Mouse (Mus musculus): ENCODE data around the gene Ephb6. TPM values are rescaled to one million over a fixed set of nuclear protein-coding genes. Genes with fewer than 3 reads are reported as not detected.
"Not testable (repeated sequence)": the region's sequence is repeated elsewhere in the genome, so short reads cannot be mapped to it uniquely, and the experiment has no call there.

Ephb6 gene
- polyA plus RNA-seq (2015; fragmentation: Nextera tagmentation; extraction: Ambion mirVana), result 20.6 and 21.3 TPM in 2 replicates

DNA sequence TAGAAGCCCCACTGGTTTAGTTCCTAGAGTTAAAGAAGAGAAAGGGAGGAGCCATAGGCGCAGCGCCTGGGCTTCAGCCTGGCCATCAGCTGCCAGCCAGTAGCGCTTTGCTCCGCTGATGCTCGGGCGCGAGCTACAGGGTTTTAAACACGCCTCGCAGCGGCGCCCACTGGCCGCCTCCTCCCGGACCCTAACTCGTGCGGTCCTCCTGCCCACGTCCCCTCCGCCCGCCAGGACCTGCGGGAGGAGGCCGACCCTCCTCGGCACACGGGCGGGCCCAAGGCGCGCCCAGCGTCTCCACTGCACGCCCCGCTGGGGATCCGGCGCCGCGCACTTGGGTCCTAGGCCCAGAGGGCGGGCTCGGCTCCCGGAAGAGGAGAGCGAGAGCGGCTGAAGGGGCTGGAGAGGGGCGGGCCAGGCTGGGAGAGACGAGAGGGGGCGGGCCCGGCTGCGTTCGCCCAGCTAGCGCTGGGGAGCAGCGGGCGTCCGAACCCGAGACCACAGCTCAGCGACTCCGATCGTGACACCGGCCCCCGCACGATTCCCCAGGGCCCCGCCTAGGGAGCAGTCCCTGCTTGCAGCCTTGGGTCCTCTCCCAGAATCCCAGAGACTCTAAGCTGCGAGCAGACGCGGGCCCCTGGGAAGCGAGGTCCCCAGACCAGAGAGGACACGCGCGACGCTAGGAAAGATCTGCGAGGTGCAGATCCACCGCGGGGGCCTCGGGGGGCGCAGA is at the start of gene Ephb6:
Ephb6 (plus strand) TSS at position 422 of the 733 bp plus-strand sequence.
- Histone ChIP-seq H3K9ac (peak within 1 kb of the TSS; percentile 84), H3K4me2 (replicated peaks) (peak within 1 kb of the TSS; percentile 87), H3K27me3 (no peaks in the 10 kb centered on the region), H3K27ac (peak within 1 kb of the TSS; percentile 88), H3K36me3 (no peaks in the 10 kb centered on the region), H3K4me3 (peak within 1 kb of the TSS; percentile 71), H3K4me1 (peaks cover 10% of the 10 kb centered on the region), H3K9me3 (no peaks in the 10 kb centered on the region)
- ATAC-seq (ENCODE audit: low FRiP score, low read depth), result peak; percentile 94
- WGBS, result under 1% methylated on average over 68 of the region's 68 CpGs

DNA sequence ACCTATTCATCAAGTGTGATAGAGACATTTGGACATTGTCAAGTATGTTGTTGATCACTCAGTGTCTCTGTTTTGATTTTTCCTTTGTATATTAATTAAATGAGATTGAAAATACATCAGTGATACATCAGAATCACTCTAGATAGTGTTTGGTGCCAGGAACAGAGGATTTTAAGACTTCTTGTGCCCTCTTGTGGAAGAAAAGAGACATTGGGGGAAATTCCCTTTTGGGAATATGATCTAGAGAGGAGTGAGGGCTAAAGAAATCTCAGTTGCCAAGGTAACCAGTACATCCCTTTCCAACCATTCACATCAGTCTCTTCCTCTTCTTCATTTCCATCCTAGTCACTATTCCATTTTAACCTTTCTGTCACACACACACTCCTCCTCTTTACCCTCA is 48.9 kb upstream of the Ephb6 start:
- Histone ChIP-seq H3K4me1 (no peaks in the 10 kb centered on the region), H3K9ac (no peak overlapping the region), H3K36me3 (no peaks in the 10 kb centered on the region), H3K4me2 (replicated peaks) (no peak overlapping the region), H3K27ac (no peak overlapping the region), H3K9me3 (no peaks in the 10 kb centered on the region), H3K4me3 (no peak overlapping the region), H3K27me3 (no peaks in the 10 kb centered on the region)
- no peak for ATAC-seq (ENCODE audit: low FRiP score, low read depth)

DNA sequence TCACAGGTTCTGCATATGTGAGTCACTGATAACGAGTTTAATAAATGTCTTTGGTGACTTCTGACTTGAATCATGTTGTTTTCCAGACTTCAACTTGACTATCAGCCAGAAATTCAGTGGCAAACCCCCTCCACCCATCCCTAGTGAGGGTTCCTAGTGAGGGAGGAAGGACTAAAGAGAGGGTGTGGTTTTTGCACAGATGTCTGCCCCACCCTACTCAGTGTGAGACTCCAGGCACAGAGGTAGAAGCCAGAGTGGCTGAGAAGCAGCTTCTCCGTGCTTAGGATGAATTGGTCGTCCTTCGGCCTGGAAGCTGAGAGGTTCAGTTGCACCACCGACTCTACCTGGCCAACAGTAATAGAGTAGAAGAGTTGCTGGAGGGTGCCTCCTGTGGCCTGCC is 47.8 kb upstream of the Ephb6 start:
- WGBS, result 75% methylated on average over 5 of the region's 5 CpGs

GRCm38 (mm10) chr6:41558271-41558670 is 47.0 kb upstream of the Ephb6 start:
- WGBS, result 43% methylated on average over 2 of the region's 2 CpGs
- Histone ChIP-seq H3K27me3 (no peaks in the 10 kb centered on the region), H3K36me3 (no peaks in the 10 kb centered on the region), H3K4me3 (no peak overlapping the region), H3K4me2 (replicated peaks) (no peak overlapping the region), H3K9me3 (no peaks in the 10 kb centered on the region), H3K9ac (no peak overlapping the region), H3K27ac (no peak overlapping the region), H3K4me1 (no peaks in the 10 kb centered on the region)
- no peak for ATAC-seq (ENCODE audit: low FRiP score, low read depth)

More for the DNA sequence above, 47.8 kb upstream of the Ephb6 start:
- Histone ChIP-seq H3K4me2 (replicated peaks) (no peak overlapping the region), H3K4me3 (no peak overlapping the region), H3K4me1 (no peaks in the 10 kb centered on the region), H3K9ac (no peak overlapping the region), H3K27ac (no peak overlapping the region), H3K9me3 (no peaks in the 10 kb centered on the region), H3K36me3 (no peaks in the 10 kb centered on the region), H3K27me3 (no peaks in the 10 kb centered on the region)
- no peak for ATAC-seq (ENCODE audit: low FRiP score, low read depth)

DNA sequence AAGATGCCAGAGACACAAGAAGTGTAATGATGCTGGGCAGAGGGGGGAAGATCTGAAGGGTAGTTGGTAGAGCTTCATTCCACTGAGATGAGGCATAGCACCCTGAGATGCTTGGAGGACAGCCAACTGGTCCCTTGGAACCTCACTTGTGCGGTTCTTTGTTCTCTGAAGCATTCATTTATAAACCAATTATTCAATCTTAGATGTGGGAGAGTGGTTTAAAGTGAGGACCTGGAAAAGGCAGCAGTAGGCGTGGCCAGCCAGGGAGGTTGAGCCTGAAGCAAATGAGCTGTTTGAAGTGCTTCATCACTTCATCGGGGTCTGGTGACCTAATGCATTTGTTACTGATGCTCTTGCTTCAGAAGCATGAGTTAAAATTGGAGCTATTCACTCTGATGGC is 46.0 kb upstream of the Ephb6 start:
- Histone ChIP-seq H3K36me3 (no peaks in the 10 kb centered on the region), H3K9me3 (no peaks in the 10 kb centered on the region), H3K27ac (no peak overlapping the region), H3K4me1 (no peaks in the 10 kb centered on the region), H3K4me3 (no peak overlapping the region), H3K27me3 (no peaks in the 10 kb centered on the region), H3K9ac (no peak overlapping the region), H3K4me2 (replicated peaks) (no peak overlapping the region)
- no peak for ATAC-seq (ENCODE audit: low FRiP score, low read depth)
- WGBS, result 44% methylated on average over 3 of the region's 3 CpGs

DNA sequence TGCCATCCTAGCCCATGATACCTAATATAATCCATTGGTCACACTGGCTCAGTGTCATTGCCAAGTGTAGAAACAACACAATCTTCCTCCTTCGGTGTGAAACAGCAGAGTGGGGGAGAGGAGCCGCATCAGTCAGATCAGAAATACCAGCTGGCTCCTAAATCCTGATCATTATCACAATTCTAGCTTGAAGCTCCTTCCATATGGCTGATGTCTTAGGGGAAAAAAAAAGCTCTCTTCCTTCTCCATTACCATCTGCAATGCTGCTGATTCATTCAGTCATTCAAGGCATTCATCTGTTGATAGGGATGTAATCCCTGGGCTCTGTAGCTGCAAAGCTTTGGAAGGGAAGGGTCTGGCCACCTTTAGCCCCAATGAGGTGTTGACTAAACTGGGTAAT is 45.0 kb upstream of the Ephb6 start:
- Histone ChIP-seq H3K4me3 (no peak overlapping the region), H3K4me2 (replicated peaks) (no peak overlapping the region), H3K4me1 (no peaks in the 10 kb centered on the region), H3K36me3 (no peaks in the 10 kb centered on the region), H3K27me3 (no peaks in the 10 kb centered on the region), H3K27ac (no peak overlapping the region), H3K9me3 (no peaks in the 10 kb centered on the region), H3K9ac (no peak overlapping the region)
- ATAC-seq (ENCODE audit: low FRiP score, low read depth), result no peak
- 85% methylated on average over 2 of the region's 2 CpGs for WGBS

- no peak for ATAC-seq (ENCODE audit: low FRiP score, low read depth)
- Histone ChIP-seq H3K4me1 (no peaks in the 10 kb centered on the region), H3K9me3 (no peaks in the 10 kb centered on the region), H3K27ac (no peak overlapping the region), H3K4me3 (peak overlapping the region; percentile 28), H3K4me2 (replicated peaks) (peak overlapping the region; percentile 23; the same call in 1 of the 2 replicates), H3K27me3 (no peaks in the 10 kb centered on the region), H3K36me3 (no peaks in the 10 kb centered on the region), H3K9ac (no peak overlapping the region)
- 85% methylated on average over 4 of the region's 4 CpGs for WGBS
These were observed 42.7 kb upstream of the Ephb6 start for GRCm38 (mm10) chr6:41562598-41562997.

- H3K27ac ChIP-seq; H3K27me3 ChIP-seq; ATAC-seq (ENCODE audit: low FRiP score, low read depth); H3K4me1 ChIP-seq; H3K36me3 ChIP-seq; H3K9me3 ChIP-seq; H3K9ac ChIP-seq: not testable (repeated sequence)
- 0 out of 2 replicates have a peak overlapping the region, but pooled peaks have one; percentile 14 for H3K4me2 ChIP-seq (replicated peaks)
- 62% methylated on average over 6 of the region's 23 CpGs for WGBS
- H3K4me3 ChIP-seq, result peak overlapping the region; percentile 28; the same call in 1 of the 2 replicates
These were observed 42.0 kb upstream of the Ephb6 start for GRCm38 (mm10) chr6:41563104-41563951.

GRCm38 (mm10) chr6:41565261-41565660 is 40.0 kb upstream of the Ephb6 start:
- ATAC-seq (ENCODE audit: low FRiP score, low read depth), result no peak

GRCm38 (mm10) chr6:41566965-41567364 is 38.3 kb upstream of the Ephb6 start:
- no peak overlapping the region for H3K4me3 ChIP-seq
- H3K36me3 ChIP-seq, result no peaks in the 10 kb centered on the region
- no peak for ATAC-seq (ENCODE audit: low FRiP score, low read depth)
- no peak overlapping the region for H3K4me2 ChIP-seq (replicated peaks)
- no peak overlapping the region for H3K27ac ChIP-seq
- H3K4me1 ChIP-seq, result no peaks in the 10 kb centered on the region
- no peak overlapping the region for H3K9ac ChIP-seq
- no peaks in the 10 kb centered on the region for H3K27me3 ChIP-seq
- WGBS, result 83% methylated on average over 4 of the region's 4 CpGs
- H3K9me3 ChIP-seq, result no peaks in the 10 kb centered on the region

More at GRCm38 (mm10) chr6:41565261-41565660, 40.0 kb upstream of the Ephb6 start:
- Histone ChIP-seq H3K36me3 (no peaks in the 10 kb centered on the region), H3K4me2 (replicated peaks) (no peak overlapping the region), H3K9me3 (no peaks in the 10 kb centered on the region), H3K27me3 (no peaks in the 10 kb centered on the region), H3K27ac (no peak overlapping the region), H3K4me3 (no peak overlapping the region), H3K4me1 (no peaks in the 10 kb centered on the region), H3K9ac (no peak overlapping the region)
- 71% methylated on average over 1 of the region's 1 CpGs for WGBS

GRCm38 (mm10) chr6:41569078-41569477 is 36.2 kb upstream of the Ephb6 start:
- 81% methylated on average over 3 of the region's 3 CpGs for WGBS
- Histone ChIP-seq H3K4me2 (replicated peaks) (no peak overlapping the region), H3K27me3 (no peaks in the 10 kb centered on the region), H3K4me1 (no peaks in the 10 kb centered on the region), H3K4me3 (no peak overlapping the region), H3K9me3 (no peaks in the 10 kb centered on the region), H3K9ac (no peak overlapping the region), H3K36me3 (no peaks in the 10 kb centered on the region), H3K27ac (no peak overlapping the region)
- no peak for ATAC-seq (ENCODE audit: low FRiP score, low read depth)

DNA sequence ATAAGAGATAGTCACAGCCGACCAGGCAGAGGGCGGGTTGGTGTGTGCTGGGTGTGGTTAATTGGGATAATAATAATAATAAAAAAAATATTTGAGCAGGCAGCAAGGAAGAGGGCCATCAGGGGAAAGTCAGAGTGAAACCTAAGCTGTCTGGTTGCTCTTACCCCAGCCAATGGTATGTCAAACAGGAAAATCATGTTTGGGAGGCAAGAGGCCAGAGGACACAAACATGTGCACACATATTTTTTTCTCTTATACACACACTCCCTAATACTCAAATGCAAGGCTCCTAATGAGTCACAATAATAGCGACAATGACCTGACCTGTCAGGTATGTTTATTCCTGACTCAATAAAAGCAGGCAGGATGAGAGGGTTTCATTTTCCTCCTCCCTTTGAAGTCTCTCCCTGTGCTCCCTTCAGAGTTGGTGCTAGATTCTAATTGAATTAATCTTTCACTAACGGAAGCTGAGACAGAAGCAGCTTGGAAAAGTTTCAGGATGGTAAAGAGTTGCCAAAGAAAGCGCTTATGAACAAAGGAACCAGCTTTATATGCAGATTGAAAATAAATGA is 28.7 kb upstream of the Ephb6 start:
- ATAC-seq (ENCODE audit: low FRiP score, low read depth), result no peak
- H3K4me3 ChIP-seq, result no peak overlapping the region
- no peaks in the 10 kb centered on the region for H3K27me3 ChIP-seq
- H3K4me2 ChIP-seq (replicated peaks), result no peak overlapping the region
- no peaks in the 10 kb centered on the region for H3K4me1 ChIP-seq
- H3K36me3 ChIP-seq, result no peaks in the 10 kb centered on the region
- no peak overlapping the region for H3K9ac ChIP-seq
- 42% methylated on average over 5 of the region's 5 CpGs for WGBS
- H3K27ac ChIP-seq, result no peak overlapping the region
- H3K9me3 ChIP-seq, result no peaks in the 10 kb centered on the region
